Mouse (Mus musculus) adrenal gland, postnatal 25 days (tissue): Measurements from ENCODE around the gene H2-Q2. TPM values are rescaled to one million over a fixed set of nuclear protein-coding genes. Genes with fewer than 3 reads are reported as not detected.
"Not testable (repeated sequence)": the region's sequence is repeated elsewhere in the genome, so short reads cannot be mapped to it uniquely, and the experiment has no call there.

Source experiments
- DNase-seq: peaks from one replicate; pipeline ENCODE4 v3.0.0; 2021; ENCODE audit warnings: mixed read lengths
- long read RNA-seq: library from polyadenylated mRNA; stranded (forward); transcript quantifications from one replicate; pipeline ENCODE4 v2.0.0, GENCODE M21; 2021
- total RNA-seq: library from RNA; stranded (reverse); gene quantifications from 2 replicates; pipeline ENCODE4 v1.2.3, GENCODE M21; 2021

Gene H2-Q2
- total RNA-seq, result 1.1 TPM in 1 of 2 replicates, not detected in the other
- long read RNA-seq, result 0 reads

- peak; percentile 21 for DNase-seq
Measured at GRCm38 (mm10) chr17:35342071-35342671, at the start of gene H2-Q2. H2-Q2 (plus strand) TSS chr17:35342242.

GRCm38 (mm10) chr17:35295796-35296195 is 46.2 kb upstream of the H2-Q2 start:
- peak; percentile 65 for DNase-seq

- DNase-seq, result not testable (repeated sequence)
Measured at GRCm38 (mm10) chr17:35300261-35300945, 41.6 kb upstream of the H2-Q2 start.

GRCm38 (mm10) chr17:35301645-35302258 is 40.3 kb upstream of the H2-Q2 start:
- DNase-seq, result peak; percentile 98

- DNase-seq, result no peak
Measured at GRCm38 (mm10) chr17:35303271-35303670, 38.8 kb upstream of the H2-Q2 start.

GRCm38 (mm10) chr17:35303756-35304350 is 38.2 kb upstream of the H2-Q2 start:
- peak; percentile 65 for DNase-seq

GRCm38 (mm10) chr17:35304478-35304877 is 37.6 kb upstream of the H2-Q2 start:
- DNase-seq, result no peak

- DNase-seq, result not testable (repeated sequence)
Measured at GRCm38 (mm10) chr17:35304921-35305320, 37.1 kb upstream of the H2-Q2 start.

GRCm38 (mm10) chr17:35318671-35319070 is 23.4 kb upstream of the H2-Q2 start:
- DNase-seq, result no peak

GRCm38 (mm10) chr17:35320327-35321081 is 21.5 kb upstream of the H2-Q2 start, which contains the start of gene H2-Q1:
H2-Q1 (plus strand) TSS chr17:35320405.
- no peak for DNase-seq

GRCm38 (mm10) chr17:35325124-35325523 is 16.9 kb upstream of the H2-Q2 start:
- DNase-seq, result not testable (repeated sequence)

- DNase-seq, result not testable (repeated sequence)
Measured at GRCm38 (mm10) chr17:35326000-35326399, 16.0 kb upstream of the H2-Q2 start.

- DNase-seq, result not testable (repeated sequence)
Measured at GRCm38 (mm10) chr17:35329714-35330113, 12.3 kb upstream of the H2-Q2 start.

- not testable (repeated sequence) for DNase-seq
Measured at GRCm38 (mm10) chr17:35331546-35331945, 10.5 kb upstream of the H2-Q2 start.

GRCm38 (mm10) chr17:35342711-35343476 is 852 bp downstream of the H2-Q2 start:
- DNase-seq, result no peak

- DNase-seq, result not testable (repeated sequence)
Measured at GRCm38 (mm10) chr17:35347659-35348058, 5.6 kb downstream of the H2-Q2 start.

GRCm38 (mm10) chr17:35353275-35353674 is 11.2 kb downstream of the H2-Q2 start:
- not testable (repeated sequence) for DNase-seq

- DNase-seq, result no peak
Measured at GRCm38 (mm10) chr17:35354071-35354470, 12.0 kb downstream of the H2-Q2 start.

GRCm38 (mm10) chr17:35357086-35357485 is 15.0 kb downstream of the H2-Q2 start:
- DNase-seq, result no peak

GRCm38 (mm10) chr17:35358763-35359469 is 16.9 kb downstream of the H2-Q2 start:
- no peak for DNase-seq

GRCm38 (mm10) chr17:35359470-35359862 is 17.4 kb downstream of the H2-Q2 start:
- DNase-seq, result no peak
